Mouse (Mus musculus) hindbrain, embryonic 13.5 days (tissue): ENCODE data around the gene Kif21b. TPM values are rescaled to one million over a fixed set of nuclear protein-coding genes. Genes with fewer than 3 reads are reported as not detected.

Experiments used
- ATAC-seq: fragments of 200-750 bp; cut with Nextera tagmentation; 2 replicates; pipeline ENCODE4 v1.8.0; 2017; ENCODE audit warnings: moderate TSS enrichment; ENCODE audit not compliant: low FRiP score
- H3K27ac ChIP-seq: fragments of 300-500 bp; sonication (generic); 2 replicates; pipeline ENCODE4 v1.5.1; 2015; ENCODE audit warnings: inconsistent platforms, mild to moderate bottlenecking, moderate library complexity
- H3K27me3 ChIP-seq: fragments of 300-500 bp; sonication (generic); 2 replicates; pipeline ENCODE4 v1.6.1; 2015; ENCODE audit warnings: mild to moderate bottlenecking, inconsistent platforms
- H3K36me3 ChIP-seq: fragments of 300-500 bp; sonication (generic); 2 replicates; pipeline ENCODE4 v1.6.1; 2015; ENCODE audit warnings: mild to moderate bottlenecking, inconsistent platforms
- H3K4me1 ChIP-seq: fragments of 300-500 bp; sonication (generic); replicated peaks from 2 replicates; pipeline ENCODE4 v1.6.1; 2015; ENCODE audit warnings: inconsistent platforms
- H3K4me2 ChIP-seq: fragments of 300-500 bp; sonication (generic); 2 replicates; pipeline ENCODE4 v1.6.1; 2015; ENCODE audit warnings: inconsistent platforms, mild to moderate bottlenecking, moderate library complexity
- H3K4me3 ChIP-seq: fragments of 300-500 bp; sonication (generic); 2 replicates; pipeline ENCODE4 v1.5.1; 2015; ENCODE audit warnings: mild to moderate bottlenecking, inconsistent platforms
- H3K9ac ChIP-seq: fragments of 300-500 bp; sonication (generic); 2 replicates; pipeline ENCODE4 v1.6.1; 2015; ENCODE audit warnings: mild to moderate bottlenecking, inconsistent platforms
- H3K9me3 ChIP-seq: fragments of 300-500 bp; sonication (generic); 2 replicates; pipeline ENCODE4 v1.6.1; 2016; ENCODE audit warnings: inconsistent platforms
- WGBS: fragments of 180-500 bp; shearing (Covaris S2); methylation state at CpG from one replicate; pipeline ENCODE4 v1.1.7; 2015; 5-methylcytosine and 5-hydroxymethylcytosine counted together
- polyA plus RNA-seq: library from polyadenylated mRNA; unstranded; fragments of >200 nt; fragmentation: Nextera tagmentation; extraction: Ambion mirVana; gene quantifications from 2 replicates; pipeline ENCODE4 v1.2.1, GENCODE M21; 2015

Gene Kif21b
- 43.7 and 44.2 TPM in 2 replicates for polyA plus RNA-seq

GRCm38 (mm10) chr1:136130951-136131558, at the start of gene Kif21b:
Gene Kif21b, plus strand, starts transcription at chr1:136131389.
- ATAC-seq = peak; percentile 89
- H3K36me3 ChIP-seq = no peaks in the 10 kb centered on the region
- peaks cover 70% of the 10 kb centered on the region for H3K4me1 ChIP-seq
- peak within 1 kb of the TSS; percentile 99 for H3K9ac ChIP-seq
- peak within 1 kb of the TSS; percentile 94 for H3K4me3 ChIP-seq
- H3K4me2 ChIP-seq = peak within 1 kb of the TSS; percentile 82
- peaks cover 12% of the 10 kb centered on the region; the same call in 1 of the 2 replicates for H3K27me3 ChIP-seq
- H3K9me3 ChIP-seq = no peaks in the 10 kb centered on the region
- peak within 1 kb of the TSS; percentile 97 for H3K27ac ChIP-seq
- 2% methylated on average over 41 of the region's 42 CpGs for WGBS

GRCm38 (mm10) chr1:136085988-136086685, 45.1 kb upstream of the Kif21b start:
- ATAC-seq = no peak
- Histone ChIP-seq H3K27me3 (no peaks in the 10 kb centered on the region; the same call in 1 of the 2 replicates), H3K4me3 (no peak overlapping the region), H3K4me2 (no peak overlapping the region), H3K36me3 (no peaks in the 10 kb centered on the region), H3K9me3 (0 out of 2 replicates have a peak, but pooled peaks cover 9% of the 10 kb centered on the region), H3K27ac (no peak overlapping the region), H3K9ac (no peak overlapping the region), H3K4me1 (no peaks in the 10 kb centered on the region; the same call in 1 of the 2 replicates)
- 93% methylated on average over 3 of the region's 3 CpGs for WGBS

GRCm38 (mm10) chr1:136089368-136090165, 41.6 kb upstream of the Kif21b start:
- no peak overlapping the region for H3K4me2 ChIP-seq
- peaks cover 4% of the 10 kb centered on the region; the same call in 1 of the 2 replicates for H3K27me3 ChIP-seq
- H3K27ac ChIP-seq = no peak overlapping the region
- no peak for ATAC-seq
- H3K36me3 ChIP-seq = no peaks in the 10 kb centered on the region
- no peak overlapping the region for H3K4me3 ChIP-seq
- H3K4me1 ChIP-seq = no peaks in the 10 kb centered on the region; the same call in 1 of the 2 replicates
- WGBS = 79% methylated on average over 9 of the region's 9 CpGs
- no peaks in the 10 kb centered on the region for H3K9me3 ChIP-seq
- H3K9ac ChIP-seq = no peak overlapping the region

- H3K36me3 ChIP-seq = no peaks in the 10 kb centered on the region
- H3K9ac ChIP-seq = no peak overlapping the region
- no peaks in the 10 kb centered on the region; the same call in 1 of the 2 replicates for H3K4me1 ChIP-seq
- ATAC-seq = no peak
- no peaks in the 10 kb centered on the region for H3K9me3 ChIP-seq
- WGBS = 78% methylated on average over 3 of the region's 3 CpGs
- no peak overlapping the region for H3K4me3 ChIP-seq
- no peak overlapping the region for H3K27ac ChIP-seq
- H3K27me3 ChIP-seq = 0 out of 2 replicates have a peak, but pooled peaks cover 4% of the 10 kb centered on the region
- H3K4me2 ChIP-seq = no peak overlapping the region
These were observed 37.5 kb upstream of the Kif21b start for GRCm38 (mm10) chr1:136093726-136094125.

- no peak overlapping the region for H3K27ac ChIP-seq
- 80% methylated on average over 5 of the region's 5 CpGs for WGBS
- H3K36me3 ChIP-seq = no peaks in the 10 kb centered on the region
- no peak for ATAC-seq
- H3K9ac ChIP-seq = no peak overlapping the region
- no peaks in the 10 kb centered on the region for H3K4me1 ChIP-seq
- no peak overlapping the region for H3K4me3 ChIP-seq
- no peak overlapping the region for H3K4me2 ChIP-seq
- H3K27me3 ChIP-seq = 0 out of 2 replicates have a peak, but pooled peaks cover 4% of the 10 kb centered on the region
- H3K9me3 ChIP-seq = no peaks in the 10 kb centered on the region
These were observed 36.4 kb upstream of the Kif21b start for GRCm38 (mm10) chr1:136094807-136095206.

- 0 out of 2 replicates have a peak, but pooled peaks cover 3% of the 10 kb centered on the region for H3K27me3 ChIP-seq
- H3K36me3 ChIP-seq = no peaks in the 10 kb centered on the region
- H3K9ac ChIP-seq = no peak overlapping the region
- H3K27ac ChIP-seq = no peak overlapping the region
- 72% methylated on average over 4 of the region's 4 CpGs for WGBS
- no peak overlapping the region for H3K4me2 ChIP-seq
- H3K4me3 ChIP-seq = no peak overlapping the region
- no peaks in the 10 kb centered on the region for H3K9me3 ChIP-seq
- ATAC-seq = no peak
- peaks cover 40% of the 10 kb centered on the region for H3K4me1 ChIP-seq
These were observed 29.1 kb upstream of the Kif21b start for GRCm38 (mm10) chr1:136102094-136102493.

GRCm38 (mm10) chr1:136102551-136102950, 28.6 kb upstream of the Kif21b start:
- no peak overlapping the region for H3K4me2 ChIP-seq
- no peaks in the 10 kb centered on the region for H3K9me3 ChIP-seq
- peaks cover 40% of the 10 kb centered on the region for H3K4me1 ChIP-seq
- no peak overlapping the region for H3K27ac ChIP-seq
- no peak overlapping the region for H3K4me3 ChIP-seq
- peak; percentile 11; the same call in 1 of the 2 replicates for ATAC-seq
- WGBS = 68% methylated on average over 3 of the region's 3 CpGs
- no peaks in the 10 kb centered on the region for H3K36me3 ChIP-seq
- 0 out of 2 replicates have a peak, but pooled peaks cover 3% of the 10 kb centered on the region for H3K27me3 ChIP-seq
- no peak overlapping the region for H3K9ac ChIP-seq

- Histone ChIP-seq H3K4me1 (peaks cover 40% of the 10 kb centered on the region), H3K4me3 (no peak overlapping the region), H3K27me3 (0 out of 2 replicates have a peak, but pooled peaks cover 3% of the 10 kb centered on the region), H3K9ac (no peak overlapping the region), H3K36me3 (no peaks in the 10 kb centered on the region), H3K9me3 (no peaks in the 10 kb centered on the region), H3K27ac (peak overlapping the region; percentile 31; the same call in 1 of the 2 replicates), H3K4me2 (no peak overlapping the region)
- ATAC-seq = peak; percentile 70; the same call in 1 of the 2 replicates
- WGBS = 58% methylated on average over 2 of the region's 2 CpGs
These were observed 28.2 kb upstream of the Kif21b start for GRCm38 (mm10) chr1:136102981-136103380.

GRCm38 (mm10) chr1:136103696-136104095, 27.5 kb upstream of the Kif21b start:
- Histone ChIP-seq H3K4me1 (peaks cover 40% of the 10 kb centered on the region), H3K4me3 (no peak overlapping the region), H3K9ac (no peak overlapping the region), H3K36me3 (no peaks in the 10 kb centered on the region), H3K9me3 (no peaks in the 10 kb centered on the region), H3K27ac (no peak overlapping the region; the same call in 1 of the 2 replicates), H3K4me2 (no peak overlapping the region), H3K27me3 (0 out of 2 replicates have a peak, but pooled peaks cover 3% of the 10 kb centered on the region)
- 76% methylated on average over 7 of the region's 7 CpGs for WGBS
- ATAC-seq = no peak

GRCm38 (mm10) chr1:136104741-136105140, 26.4 kb upstream of the Kif21b start:
- H3K36me3 ChIP-seq = no peaks in the 10 kb centered on the region
- no peak overlapping the region for H3K9ac ChIP-seq
- H3K4me1 ChIP-seq = peaks cover 40% of the 10 kb centered on the region
- no peak overlapping the region for H3K4me2 ChIP-seq
- H3K4me3 ChIP-seq = no peak overlapping the region
- ATAC-seq = no peak
- H3K9me3 ChIP-seq = no peaks in the 10 kb centered on the region
- H3K27ac ChIP-seq = no peak overlapping the region
- WGBS = 45% methylated on average over 4 of the region's 4 CpGs
- 0 out of 2 replicates have a peak, but pooled peaks cover 3% of the 10 kb centered on the region for H3K27me3 ChIP-seq

- Histone ChIP-seq H3K4me2 (no peak overlapping the region), H3K4me3 (no peak overlapping the region), H3K9me3 (no peaks in the 10 kb centered on the region), H3K9ac (no peak overlapping the region), H3K27ac (no peak overlapping the region), H3K36me3 (no peaks in the 10 kb centered on the region), H3K4me1 (peaks cover 16% of the 10 kb centered on the region), H3K27me3 (peaks cover 5% of the 10 kb centered on the region; the same call in 1 of the 2 replicates)
- no peak for ATAC-seq
- WGBS = 79% methylated on average over 2 of the region's 2 CpGs
These were observed 21.7 kb upstream of the Kif21b start for GRCm38 (mm10) chr1:136109464-136109863.

GRCm38 (mm10) chr1:136116183-136116582, 15.0 kb upstream of the Kif21b start:
- no peak overlapping the region for H3K9ac ChIP-seq
- no peaks in the 10 kb centered on the region for H3K9me3 ChIP-seq
- H3K4me2 ChIP-seq = no peak overlapping the region
- no peak overlapping the region for H3K27ac ChIP-seq
- H3K4me1 ChIP-seq = peaks cover 17% of the 10 kb centered on the region
- ATAC-seq = no peak
- WGBS = 34% methylated on average over 3 of the region's 3 CpGs
- H3K36me3 ChIP-seq = no peaks in the 10 kb centered on the region
- H3K27me3 ChIP-seq = peaks cover 3% of the 10 kb centered on the region; the same call in 1 of the 2 replicates
- no peak overlapping the region for H3K4me3 ChIP-seq
